Mouse (Mus musculus) heart, adult 2 months (tissue): ENCODE results near the gene Pdlim1. TPM values are rescaled to one million over a fixed set of nuclear protein-coding genes. Genes with fewer than 3 reads are reported as not detected.

Experiments
- DNase-seq, 2 experiments: peaks; one replicate each; pipeline ENCODE4 v3.0.0; 2021
- H3K27ac ChIP-seq: fragments of 200-600 bp; 2 replicates; pipeline ENCODE4 v1.8.1; 2022
- H3K27me3 ChIP-seq: fragments of 200-500 bp; 2 replicates; pipeline ENCODE4 v1.6.1; 2012; ENCODE audit warnings: mild to moderate bottlenecking, low read length, inconsistent platforms, mixed read lengths; ENCODE audit not compliant: control insufficient read depth, insufficient read depth
- H3K36me3 ChIP-seq: fragments of 200-500 bp; 2 replicates; pipeline ENCODE4 v1.6.1; 2012; ENCODE audit warnings: low read length, inconsistent platforms; ENCODE audit not compliant: control insufficient read depth, insufficient read depth
- H3K4me1 ChIP-seq: fragments of 200-500 bp; 2 replicates; pipeline ENCODE4 v1.6.1; 2011; ENCODE audit warnings: low read length; ENCODE audit not compliant: control insufficient read depth, insufficient read depth
- H3K4me3 ChIP-seq: fragments of 200-600 bp; 2 replicates; pipeline ENCODE4 v1.8.1; 2022
- H3K79me2 ChIP-seq: fragments of 200-500 bp; replicated peaks from 2 replicates; pipeline ENCODE4 v1.6.1; 2012; ENCODE audit warnings: mild to moderate bottlenecking, inconsistent platforms, low read length, moderate library complexity, mixed read lengths; ENCODE audit not compliant: control insufficient read depth, insufficient read depth
- H3K9ac ChIP-seq: fragments of 200-500 bp; 2 replicates; pipeline ENCODE4 v1.6.1; 2012; ENCODE audit warnings: low read depth, mild to moderate bottlenecking, control low read depth, inconsistent platforms, low read length, mixed read lengths
- CTCF ChIP-seq: fragments of 200-600 bp; IDR thresholded peaks from 2 replicates; pipeline ENCODE4 v1.8.1; 2022; ENCODE audit warnings: antibody characterized with exemption, mild to moderate bottlenecking, moderate library complexity
- EP300 ChIP-seq: fragments of 200-500 bp; IDR thresholded peaks from 2 replicates; pipeline ENCODE4 v1.6.1; 2011; ENCODE audit warnings: low read depth, low read length, control low read depth; ENCODE audit not compliant: insufficient read depth
- POLR2A ChIP-seq: fragments of 200-500 bp; IDR thresholded peaks from 2 replicates; pipeline ENCODE4 v1.6.1; 2011; ENCODE audit warnings: mild to moderate bottlenecking, low read depth, low read length, control low read depth; ENCODE audit not compliant: insufficient read depth
- WGBS: fragments of 180-500 bp; shearing (Covaris S2); methylation state at CpG from one replicate; pipeline ENCODE4 v1.1.7; 2018; 5-methylcytosine and 5-hydroxymethylcytosine counted together
- intact Hi-C: fragments of 180-260 bp; cut with DNase I; formaldehyde crosslinking; loops from one replicate; pipeline ENCODE4 v1.15.1; 2025
- polyA plus RNA-seq: library from polyadenylated mRNA; depleted of rRNA; stranded (reverse); fragments of >200 nt; gene quantifications from 2 replicates; pipeline ENCODE4 v1.2.3, GENCODE M21; 2012; rRNA removed
- total RNA-seq, 2 experiments: library from RNA; stranded (reverse); gene quantifications; 2 replicates each; pipeline ENCODE4 v1.2.3; 2021

Gene Pdlim1
- total and polyA plus RNA-seq, 3 experiments: 116 to 139 (median 137) TPM

DNA sequence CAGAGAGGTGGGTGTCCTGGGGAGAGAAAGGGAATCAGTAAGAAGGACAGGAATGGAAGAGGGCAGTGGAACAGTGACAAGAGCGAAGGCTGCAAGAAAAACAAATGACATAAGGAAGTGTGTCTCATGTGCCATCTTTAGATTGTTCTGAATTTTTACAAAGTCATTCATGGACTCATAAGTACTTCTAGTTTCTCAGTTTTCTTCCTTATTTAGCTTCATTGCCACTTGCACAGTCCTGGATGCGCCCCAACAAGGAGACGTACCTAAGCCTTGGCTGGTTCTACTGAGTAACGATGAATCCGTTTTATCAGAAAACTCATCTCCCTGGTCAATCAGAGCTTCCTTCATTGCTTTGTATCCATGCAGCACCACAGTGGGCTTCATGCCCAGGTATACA is 88.0 kb downstream of the Pdlim1 start:
- 80% methylated on average over 5 of the region's 5 CpGs for WGBS
- Histone ChIP-seq H3K27me3 (no peaks in the 10 kb centered on the region), H3K4me3 (no peak overlapping the region), H3K27ac (no peak overlapping the region), H3K79me2 (no peaks in the 10 kb centered on the region), H3K4me1 (no peaks in the 10 kb centered on the region), H3K36me3 (no peaks in the 10 kb centered on the region), H3K9ac (no peak overlapping the region)
- no peak for TF ChIP-seq POLR2A
- no peak for DNase-seq
- intact Hi-C loops: no loop called here

DNA sequence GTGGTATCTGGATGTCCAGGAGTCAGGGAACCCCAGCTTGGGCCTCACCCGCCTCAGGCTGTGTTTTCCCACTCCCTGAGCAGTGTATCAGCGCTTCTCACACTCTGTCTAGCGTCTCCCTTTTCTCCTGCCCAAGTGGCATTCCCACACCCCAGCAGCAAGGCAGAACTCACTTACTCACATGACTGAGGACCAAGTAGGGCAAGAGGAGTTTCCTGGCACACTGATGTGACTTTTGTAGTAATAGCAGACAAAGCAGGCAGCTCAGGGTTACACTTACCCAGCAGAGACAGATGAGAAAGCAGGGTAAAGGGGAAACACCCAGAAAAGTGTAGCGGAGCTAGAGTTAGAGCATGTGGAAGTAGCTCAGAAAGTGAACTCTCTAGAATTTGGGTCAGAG is 93.3 kb downstream of the Pdlim1 start:
- H3K27me3 ChIP-seq: no peaks in the 10 kb centered on the region
- WGBS: 69% methylated on average over 4 of the region's 4 CpGs
- H3K9ac ChIP-seq: no peak overlapping the region
- no peaks in the 10 kb centered on the region for H3K79me2 ChIP-seq
- no peak overlapping the region for H3K27ac ChIP-seq
- DNase-seq: no peak
- TF ChIP-seq EP300 (no peak), CTCF (no peak), POLR2A (no peak)
- intact Hi-C loops: no loop called here
- H3K4me1 ChIP-seq: no peaks in the 10 kb centered on the region
- H3K36me3 ChIP-seq: no peaks in the 10 kb centered on the region
- H3K4me3 ChIP-seq: no peak overlapping the region

Other genes with a start within 250 kb of the Pdlim1 start
- not detected for gene Cyp2c54, start 198.0 kb downstream of the Pdlim1 start, total RNA-seq
- 0.32 TPM in 1 of 2 replicates, not detected in the other for gene Cyp2c54, start 198.0 kb downstream of the Pdlim1 start, polyA plus RNA-seq
- not detected for gene Cyp2c50, start 182.2 kb downstream of the Pdlim1 start, total RNA-seq
- 0.47 TPM in 1 of 2 replicates, not detected in the other for gene Cyp2c50, start 182.2 kb downstream of the Pdlim1 start, polyA plus RNA-seq
- gene Cyp2c70, start 84.5 kb downstream of the Pdlim1 start, total RNA-seq: under 1 TPM; 0.13 to 0.30 TPM
- 0.18 TPM in 1 of 2 replicates, not detected in the other for gene Cyp2c70, start 84.5 kb downstream of the Pdlim1 start, polyA plus RNA-seq
- 100 to 1,000 TPM; 638 to 971 TPM for gene Sorbs1, start 241.9 kb upstream of the Pdlim1 start, total RNA-seq
- gene Sorbs1, start 241.9 kb upstream of the Pdlim1 start, polyA plus RNA-seq: 185 and 253 TPM in 2 replicates